Mouse (Mus musculus): ENCODE data around the gene Ttyh3. TPM values are rescaled to one million over a fixed set of nuclear protein-coding genes. Genes with fewer than 3 reads are reported as not detected.

Gene Ttyh3
- polyA plus RNA-seq, 1 experiment from 2014 or later, result 12.3 TPM

- DNase-seq (ENCODE audit: low spot score), result peak; percentile 44
Observed at GRCm38 (mm10) chr5:140610273-140611011, 38.4 kb downstream of the Ttyh3 start.

- peak; percentile 41 for DNase-seq (ENCODE audit: low spot score)
Observed at GRCm38 (mm10) chr5:140609511-140610272, 39.1 kb downstream of the Ttyh3 start.

DNA sequence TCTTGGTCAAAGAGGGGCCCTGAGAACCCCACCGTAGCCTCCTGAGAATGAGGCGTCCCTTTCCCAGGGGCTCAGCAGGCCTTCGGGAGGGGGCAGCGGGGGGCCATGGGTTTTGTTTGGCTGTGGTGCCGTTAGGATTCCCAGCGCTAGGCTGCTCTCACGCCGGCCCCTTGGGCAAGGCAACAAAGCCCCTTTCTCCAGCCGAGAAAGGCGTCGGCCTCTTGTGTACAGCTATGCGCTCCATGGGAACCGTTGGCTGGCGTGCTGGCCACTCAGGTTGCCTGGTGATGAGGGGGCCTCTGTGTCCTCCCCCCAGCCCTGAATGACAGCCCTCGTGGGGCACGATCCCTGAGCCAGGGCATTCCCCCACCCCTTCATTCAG, 40.2 kb downstream of the Ttyh3 start:
- DNase-seq (ENCODE audit: low spot score), result no peak

- peak; percentile 33 for DNase-seq (ENCODE audit: low spot score)
Observed at GRCm38 (mm10) chr5:140607836-140608633, 40.8 kb downstream of the Ttyh3 start.

GRCm38 (mm10) chr5:140607001-140607835, 41.6 kb downstream of the Ttyh3 start, which contains the start of gene Lfng:
Gene Lfng (plus strand): TSS chr5:140607320.
- peak; percentile 62 for DNase-seq (ENCODE audit: low spot score)

GRCm38 (mm10) chr5:140606386-140606785, 42.4 kb downstream of the Ttyh3 start:
- no peak for DNase-seq (ENCODE audit: low spot score)

DNA sequence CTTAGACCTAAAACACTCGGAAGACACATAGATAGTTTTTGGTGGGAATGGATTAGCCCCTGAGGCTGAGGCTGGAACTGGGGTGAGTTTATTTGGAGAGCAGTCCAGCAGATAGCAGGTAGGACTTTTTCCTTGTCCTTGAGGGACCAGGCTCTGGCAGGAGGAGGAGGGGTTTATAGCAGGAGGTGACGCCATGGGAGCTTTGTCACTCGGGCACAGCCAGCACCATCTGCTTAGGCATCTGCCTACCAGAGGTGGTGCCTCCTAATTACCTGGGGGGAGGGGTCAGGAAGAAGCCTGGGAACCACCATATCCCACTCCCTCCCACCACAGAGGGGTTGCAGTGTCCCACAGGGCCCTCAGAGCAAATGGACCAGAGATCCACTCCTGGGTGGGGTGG, 43.6 kb downstream of the Ttyh3 start:
- DNase-seq (ENCODE audit: low spot score), result no peak

DNA sequence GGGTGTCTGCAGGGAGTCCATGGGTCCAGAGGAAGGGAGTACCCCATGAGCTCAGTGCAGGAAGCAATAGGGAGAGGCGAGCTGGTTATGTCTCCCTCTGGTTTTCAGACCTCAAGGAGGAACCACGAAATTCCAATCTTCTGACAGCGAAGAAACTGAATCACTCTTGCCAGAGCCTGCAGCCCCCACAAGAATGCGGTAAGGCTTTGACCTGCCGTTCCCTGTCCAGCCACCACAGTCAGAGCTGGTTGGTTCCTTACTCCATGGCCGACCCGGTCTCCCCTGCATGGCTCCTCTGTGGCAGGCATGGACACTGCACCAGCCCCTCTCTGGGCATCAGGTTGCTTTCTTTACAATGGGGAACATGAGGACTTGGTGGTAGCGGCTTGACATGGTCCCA, 44.4 kb downstream of the Ttyh3 start:
- no peak for DNase-seq (ENCODE audit: low spot score)

DNA sequence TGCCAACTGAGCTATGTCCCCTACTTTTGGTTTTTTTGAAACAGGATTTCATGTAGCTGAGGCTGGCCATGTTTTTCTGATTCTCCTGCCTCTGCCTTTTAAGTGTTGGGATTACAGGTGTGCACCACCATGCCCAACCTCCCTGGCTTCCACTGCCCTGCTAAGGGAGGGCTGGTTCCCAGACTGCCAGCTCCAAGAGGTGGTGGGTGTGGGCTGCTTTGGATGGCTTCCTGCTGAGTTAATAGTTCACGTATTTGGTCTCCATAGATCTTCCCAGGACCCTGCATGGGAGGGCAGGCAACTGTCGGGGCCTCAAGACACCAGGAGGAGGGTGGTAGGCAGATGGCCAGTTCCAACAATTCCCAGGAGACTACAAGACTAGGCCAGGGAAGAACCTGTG, 46.3 kb downstream of the Ttyh3 start:
- DNase-seq (ENCODE audit: low spot score), result no peak

GRCm38 (mm10) chr5:140601712-140602111, 47.1 kb downstream of the Ttyh3 start:
- DNase-seq (ENCODE audit: low spot score), result no peak

DNA sequence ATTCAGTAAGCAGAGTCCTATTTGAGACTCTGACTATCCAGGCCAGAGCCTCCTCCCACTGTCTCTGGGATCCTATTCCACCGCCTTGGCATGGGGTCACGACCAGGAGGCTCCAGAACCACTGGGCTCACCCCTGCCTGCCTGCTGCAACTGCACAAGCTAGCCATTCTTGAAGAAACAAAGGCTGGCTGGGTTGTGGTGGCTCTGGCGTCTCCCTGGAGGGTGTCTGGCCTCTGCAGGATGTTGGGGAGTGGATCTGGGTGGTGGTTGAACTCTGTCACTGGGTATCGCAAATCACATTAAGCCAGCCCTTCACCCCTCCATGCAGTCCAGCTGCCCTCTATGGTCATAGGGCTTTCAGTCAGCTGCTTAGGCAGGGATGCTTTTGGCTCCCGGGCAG, 48.9 kb downstream of the Ttyh3 start:
- no peak for DNase-seq (ENCODE audit: low spot score)

GRCm38 (mm10) chr5:140597787-140598186, 51.0 kb downstream of the Ttyh3 start:
- peak; percentile 37 for DNase-seq (ENCODE audit: low spot score)

- DNase-seq (ENCODE audit: low spot score), result peak; percentile 87
Observed at GRCm38 (mm10) chr5:140596927-140597588, 51.8 kb downstream of the Ttyh3 start.

- no peak for DNase-seq (ENCODE audit: low spot score)
Observed at GRCm38 (mm10) chr5:140596426-140596825, 52.4 kb downstream of the Ttyh3 start.

DNA sequence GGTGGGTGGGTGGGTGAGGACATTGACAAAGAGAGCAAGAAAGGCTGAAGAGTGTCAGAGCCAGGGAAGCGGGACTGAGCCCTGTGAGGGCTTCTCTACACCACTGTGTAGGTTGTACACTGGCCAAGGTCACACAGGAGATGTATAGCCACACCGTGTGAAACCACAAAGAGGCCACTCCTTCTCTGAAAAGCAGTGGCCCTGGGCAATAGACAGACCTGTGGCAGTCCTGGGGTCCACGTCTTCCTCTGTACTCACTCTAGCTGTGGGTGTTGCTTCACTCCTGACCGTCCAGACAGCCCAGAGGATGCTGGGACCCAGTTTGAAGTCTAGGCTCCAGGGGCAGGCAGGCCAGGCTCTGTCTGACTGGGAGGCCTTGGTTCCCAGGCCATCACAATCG, 54.0 kb downstream of the Ttyh3 start:
- DNase-seq (ENCODE audit: low spot score), result no peak

- DNase-seq (ENCODE audit: low spot score), result no peak
Observed at GRCm38 (mm10) chr5:140589082-140589774, 59.6 kb downstream of the Ttyh3 start.

DNA sequence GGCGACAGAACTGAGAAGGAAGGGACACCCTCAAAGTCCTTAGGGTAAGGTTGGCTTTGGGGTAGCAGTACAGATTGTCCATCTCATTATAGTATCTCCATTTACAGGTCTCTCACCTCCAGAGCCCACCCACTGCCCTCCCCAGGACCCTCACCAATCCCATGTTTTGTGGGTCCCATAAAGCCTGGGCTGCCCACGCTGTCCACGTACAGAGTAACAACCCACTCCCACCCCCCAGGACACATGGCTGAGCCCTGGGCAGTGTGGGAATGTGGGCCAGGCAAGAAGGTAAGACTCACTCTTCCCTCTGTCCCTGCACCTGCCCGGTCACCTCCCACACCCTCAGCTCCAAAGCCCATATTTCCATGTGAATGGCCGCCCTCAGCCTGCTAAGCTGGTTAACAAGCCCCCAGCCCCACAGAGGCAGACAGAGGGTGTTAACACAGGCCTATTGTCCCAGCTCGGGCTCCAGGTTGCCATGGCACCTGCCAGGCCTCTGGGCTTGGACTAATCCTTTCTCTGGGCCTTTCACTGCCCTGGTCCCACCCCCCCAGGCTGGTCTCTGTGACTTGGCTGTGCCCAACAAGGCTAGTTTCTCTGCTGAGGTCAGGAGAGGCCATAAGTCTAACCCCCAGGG, 65.0 kb downstream of the Ttyh3 start:
- DNase-seq (ENCODE audit: low spot score), result no peak

DNA sequence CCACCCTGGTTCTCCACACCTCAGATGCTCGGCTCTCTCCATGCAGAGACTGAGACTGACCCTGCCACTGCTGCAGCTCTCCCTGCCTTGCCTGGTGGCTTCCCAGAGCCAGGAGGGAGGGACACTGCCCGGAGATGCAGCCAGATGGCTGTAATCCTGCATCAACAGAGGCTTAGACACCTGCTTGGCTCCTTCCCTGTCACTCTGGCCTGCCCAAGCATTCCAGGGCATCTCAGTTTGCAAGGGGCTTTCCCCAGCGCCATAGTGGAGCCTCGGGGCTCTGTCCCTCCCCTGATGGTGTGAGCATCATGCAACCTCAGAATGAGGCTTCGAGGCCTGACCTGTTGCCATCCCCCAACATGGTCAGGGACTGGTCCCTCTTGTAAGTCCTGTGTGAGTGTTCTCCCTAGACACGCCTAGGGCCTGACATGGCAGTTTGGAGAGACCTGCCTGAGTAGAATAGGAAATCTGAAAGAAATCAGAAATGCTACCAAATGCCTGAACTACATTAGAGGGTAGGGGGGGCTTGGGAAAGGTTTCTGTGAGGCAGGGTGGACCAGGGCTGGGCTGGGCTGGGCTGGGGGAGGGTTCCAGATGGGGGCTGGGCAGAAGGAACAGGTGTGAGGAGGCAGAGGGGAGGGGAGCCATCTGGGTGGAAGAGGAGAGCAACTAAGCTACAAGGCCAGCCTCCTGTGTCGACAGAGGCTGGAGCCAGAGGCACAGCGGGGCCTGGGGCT, 65.7 kb downstream of the Ttyh3 start:
- DNase-seq (ENCODE audit: low spot score), result no peak

- peak; percentile 56 for DNase-seq (ENCODE audit: low spot score)
Observed at GRCm38 (mm10) chr5:140581569-140581968, 67.3 kb downstream of the Ttyh3 start.
